Mouse (Mus musculus): ENCODE results near the gene Cmah.

- no peak for TF ChIP-seq CTCF (IDR thresholded peaks at IDR 0.05; ENCODE audit: control insufficient read depth, insufficient read depth, low read length)
- no peak for TF ChIP-seq POLR2A (IDR thresholded peaks at IDR 0.05; ENCODE audit: borderline replicate concordance, control insufficient read depth, low read depth, low read length)
Measured at GRCm38 (mm10) chr13:24501179-24501905, 174.1 kb downstream of the Cmah start.
